Mouse (Mus musculus) heart, embryonic 11.5 days (tissue): Measurements from ENCODE around the gene Gps2. TPM values are rescaled to one million over a fixed set of nuclear protein-coding genes. Genes with fewer than 3 reads are reported as not detected.

ENCODE experiments used
- ATAC-seq: fragments of 200-750 bp; cut with Nextera tagmentation; replicated peaks from 2 replicates; pipeline ENCODE4 v1.8.0; 2017; ENCODE audit warnings: moderate library complexity; ENCODE audit not compliant: insufficient number of reproducible peaks, low FRiP score, low TSS enrichment
- H3K27ac ChIP-seq: fragments of 300-500 bp; sonication (generic); 2 replicates; pipeline ENCODE4 v1.5.1; 2014; ENCODE audit warnings: mild to moderate bottlenecking, low read depth, low read length
- H3K27me3 ChIP-seq: fragments of 300-500 bp; sonication (generic); 2 replicates; pipeline ENCODE4 v1.6.1; 2014; ENCODE audit warnings: mild to moderate bottlenecking, low read length, mixed read lengths; ENCODE audit not compliant: control insufficient read depth, insufficient read depth
- H3K36me3 ChIP-seq: fragments of 300-500 bp; sonication (generic); 2 replicates; pipeline ENCODE4 v1.6.1; 2014; ENCODE audit warnings: mild to moderate bottlenecking, low read length, moderate library complexity, mixed read lengths; ENCODE audit not compliant: control insufficient read depth, insufficient read depth
- H3K4me1 ChIP-seq: fragments of 300-500 bp; sonication (generic); 2 replicates; pipeline ENCODE4 v1.6.1; 2014; ENCODE audit warnings: low read length; ENCODE audit not compliant: control insufficient read depth, insufficient read depth
- H3K4me2 ChIP-seq: fragments of 300-500 bp; sonication (generic); 2 replicates; pipeline ENCODE4 v1.6.1; 2014; ENCODE audit warnings: mild to moderate bottlenecking, moderate library complexity
- H3K4me3 ChIP-seq: fragments of 300-500 bp; sonication (generic); 2 replicates; pipeline ENCODE4 v1.5.1; 2014; ENCODE audit warnings: low read depth, low read length
- H3K9ac ChIP-seq: fragments of 300-500 bp; sonication (generic); 2 replicates; pipeline ENCODE4 v1.6.1; 2014; ENCODE audit warnings: mild to moderate bottlenecking, low read depth, low read length, moderate library complexity
- H3K9me3 ChIP-seq: fragments of 300-500 bp; sonication (generic); replicated peaks from 2 replicates; pipeline ENCODE4 v1.6.1; 2016; ENCODE audit warnings: low read length; ENCODE audit not compliant: control insufficient read depth
- WGBS: fragments of 180-500 bp; shearing (Covaris S2); extraction: QIAGEN DNeasy Blood & Tissue Kit; methylation state at CpG from one replicate; pipeline ENCODE4 v1.1.7; 2014; ENCODE audit not compliant: insufficient replicate concordance; 5-methylcytosine and 5-hydroxymethylcytosine counted together
- polyA plus RNA-seq: library from polyadenylated mRNA; unstranded; fragments of >200 nt; fragmentation: Nextera tagmentation; extraction: Ambion mirVana; gene quantifications from 2 replicates; pipeline ENCODE4 v1.2.1, GENCODE M21; 2014

Gps2 gene
- polyA plus RNA-seq, 1 experiment from 2014 or later, result 62.2 TPM

DNA sequence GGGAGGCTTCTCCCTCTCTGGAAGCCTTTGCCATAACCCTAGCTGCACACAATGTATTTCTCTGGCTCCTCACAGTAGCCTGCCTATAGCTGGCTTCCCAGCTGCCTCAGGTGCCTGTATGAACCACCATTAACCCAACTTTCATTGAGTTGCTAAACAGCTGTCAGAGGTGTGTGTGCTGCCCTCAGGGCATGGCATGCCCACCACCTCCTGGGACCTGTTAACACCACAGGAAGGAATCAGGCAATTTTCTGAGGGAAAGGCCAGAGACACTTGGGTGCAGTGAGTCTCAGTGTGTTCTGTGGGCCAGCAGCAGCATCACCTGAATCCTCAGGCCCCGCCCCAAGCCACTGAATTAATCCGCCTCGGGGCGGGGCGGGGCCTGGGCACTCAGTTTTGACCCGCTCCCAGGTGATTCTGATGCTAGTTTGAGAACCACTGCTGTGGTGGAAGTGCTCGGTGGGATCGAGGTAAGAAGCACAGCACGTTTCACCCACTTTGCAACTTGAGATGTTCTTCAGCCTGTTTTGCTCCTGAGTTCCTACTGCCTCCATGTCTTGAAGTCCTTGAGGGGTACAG, 24.8 kb downstream of the Gps2 start:
- Histone ChIP-seq H3K4me1 (peaks cover 16% of the 10 kb centered on the region), H3K27me3 (peaks cover 45% of the 10 kb centered on the region), H3K9ac (no peak overlapping the region), H3K4me2 (no peak overlapping the region), H3K9me3 (no peaks in the 10 kb centered on the region), H3K27ac (no peak overlapping the region), H3K4me3 (no peak overlapping the region), H3K36me3 (peaks cover 2% of the 10 kb centered on the region; the same call in 1 of the 2 replicates)
- ATAC-seq, result no peak
- WGBS, result 31% methylated on average over 9 of the region's 9 CpGs

DNA sequence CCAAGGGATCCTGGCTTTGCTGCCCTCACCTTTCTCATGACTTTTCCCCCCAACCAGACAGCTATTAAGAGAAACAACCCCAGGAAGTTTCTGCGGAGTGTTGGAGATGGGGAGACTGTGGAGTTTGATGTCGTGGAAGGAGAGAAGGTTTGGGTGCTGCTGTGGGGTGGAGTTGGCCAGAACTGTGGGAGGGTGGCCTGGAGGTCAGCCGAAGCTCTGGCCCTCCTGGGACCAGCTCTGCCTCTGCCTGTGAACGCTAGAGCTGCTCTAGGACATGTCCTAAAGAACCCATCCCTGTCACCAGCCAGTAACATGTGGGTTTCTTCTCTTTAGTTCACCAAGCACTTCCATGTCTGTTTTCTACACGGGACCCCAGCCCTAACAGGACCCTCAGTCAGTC, 25.5 kb downstream of the Gps2 start:
- Histone ChIP-seq H3K4me1 (peaks cover 16% of the 10 kb centered on the region), H3K36me3 (peaks cover 2% of the 10 kb centered on the region), H3K27me3 (peaks cover 45% of the 10 kb centered on the region), H3K9me3 (no peaks in the 10 kb centered on the region), H3K4me3 (no peak overlapping the region), H3K27ac (no peak overlapping the region), H3K4me2 (no peak overlapping the region), H3K9ac (no peak overlapping the region)
- WGBS, result 55% methylated on average over 5 of the region's 5 CpGs
- no peak for ATAC-seq

DNA sequence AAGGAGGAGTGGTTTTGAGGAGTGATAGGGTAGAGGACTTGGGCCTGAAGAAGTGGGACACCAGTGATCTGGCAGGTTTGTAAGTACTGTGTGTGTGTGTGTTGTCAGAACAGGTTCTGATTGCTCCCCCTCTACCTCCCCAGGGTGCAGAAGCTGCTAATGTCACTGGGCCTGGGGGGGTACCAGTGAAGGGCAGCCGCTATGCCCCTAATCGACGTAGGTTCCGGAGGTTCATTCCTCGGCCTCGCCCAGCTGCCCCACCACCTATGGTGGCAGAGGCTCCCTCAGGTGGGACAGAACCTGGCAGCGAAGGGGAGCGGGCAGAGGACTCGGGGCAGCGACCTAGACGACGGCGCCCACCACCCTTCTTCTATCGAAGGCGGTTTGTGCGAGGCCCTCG, 26.0 kb downstream of the Gps2 start:
- Histone ChIP-seq H3K4me3 (no peak overlapping the region), H3K36me3 (peaks cover 6% of the 10 kb centered on the region), H3K9ac (no peak overlapping the region), H3K4me1 (peaks cover 16% of the 10 kb centered on the region), H3K4me2 (no peak overlapping the region), H3K27ac (no peak overlapping the region), H3K27me3 (peaks cover 47% of the 10 kb centered on the region), H3K9me3 (no peaks in the 10 kb centered on the region)
- WGBS, result 90% methylated on average over 17 of the region's 17 CpGs
- no peak for ATAC-seq

DNA sequence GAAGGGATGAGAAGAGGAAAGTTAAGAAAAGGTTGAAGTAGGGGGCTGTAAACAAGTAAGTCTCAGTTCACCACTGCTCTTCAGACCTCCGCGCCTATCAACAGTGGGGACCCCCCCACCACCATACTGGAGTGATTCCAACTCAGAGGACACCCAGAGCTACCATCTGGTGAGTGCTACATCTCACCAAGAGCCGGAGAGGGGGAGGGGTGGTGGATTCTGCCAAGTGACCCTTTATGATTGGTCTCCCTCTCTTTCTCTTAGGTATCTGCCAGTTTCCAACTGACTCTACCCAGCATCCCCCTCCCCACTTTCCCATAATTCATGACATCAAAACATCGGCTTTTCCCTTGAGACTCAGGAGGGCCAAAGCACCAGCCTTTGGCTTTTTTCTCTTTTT, 27.3 kb downstream of the Gps2 start:
- Histone ChIP-seq H3K4me1 (peaks cover 10% of the 10 kb centered on the region), H3K9ac (no peak overlapping the region), H3K36me3 (peaks cover 11% of the 10 kb centered on the region), H3K27ac (no peak overlapping the region), H3K9me3 (no peaks in the 10 kb centered on the region), H3K4me3 (no peak overlapping the region), H3K27me3 (peaks cover 35% of the 10 kb centered on the region), H3K4me2 (no peak overlapping the region)
- ATAC-seq, result no peak
- 76% methylated on average over 4 of the region's 4 CpGs for WGBS

DNA sequence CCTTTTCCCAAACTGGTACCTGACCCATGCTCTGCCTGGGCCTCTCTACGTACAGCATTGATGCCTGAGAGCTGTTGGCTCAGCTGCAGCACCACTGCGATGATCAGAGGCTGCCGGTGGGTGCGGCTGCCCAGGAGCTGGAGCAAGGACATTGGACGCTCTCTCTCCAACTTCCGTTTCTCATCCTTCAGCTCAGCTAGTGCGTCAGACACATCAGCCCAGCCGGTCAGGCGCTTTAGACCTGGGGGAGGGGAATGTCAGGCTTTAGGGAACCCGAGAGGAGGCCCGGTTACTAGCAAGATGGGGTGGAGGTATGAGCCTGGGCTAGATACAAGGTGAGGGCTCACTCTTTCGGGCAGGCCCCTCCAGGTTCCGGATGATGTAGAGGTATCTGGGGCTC, 31.5 kb downstream of the Gps2 start:
- peak overlapping the region; percentile 64; the same call in 1 of the 2 replicates for H3K4me3 ChIP-seq
- H3K4me1 ChIP-seq, result peaks cover 13% of the 10 kb centered on the region; the same call in 1 of the 2 replicates
- no peak for ATAC-seq
- peaks cover 5% of the 10 kb centered on the region for H3K27me3 ChIP-seq
- peaks cover 11% of the 10 kb centered on the region for H3K36me3 ChIP-seq
- no peak overlapping the region for H3K27ac ChIP-seq
- H3K9me3 ChIP-seq, result no peaks in the 10 kb centered on the region
- 67% methylated on average over 13 of the region's 13 CpGs for WGBS
- no peak overlapping the region for H3K9ac ChIP-seq
- H3K4me2 ChIP-seq, result peak overlapping the region; percentile 92; the same call in 1 of the 2 replicates

DNA sequence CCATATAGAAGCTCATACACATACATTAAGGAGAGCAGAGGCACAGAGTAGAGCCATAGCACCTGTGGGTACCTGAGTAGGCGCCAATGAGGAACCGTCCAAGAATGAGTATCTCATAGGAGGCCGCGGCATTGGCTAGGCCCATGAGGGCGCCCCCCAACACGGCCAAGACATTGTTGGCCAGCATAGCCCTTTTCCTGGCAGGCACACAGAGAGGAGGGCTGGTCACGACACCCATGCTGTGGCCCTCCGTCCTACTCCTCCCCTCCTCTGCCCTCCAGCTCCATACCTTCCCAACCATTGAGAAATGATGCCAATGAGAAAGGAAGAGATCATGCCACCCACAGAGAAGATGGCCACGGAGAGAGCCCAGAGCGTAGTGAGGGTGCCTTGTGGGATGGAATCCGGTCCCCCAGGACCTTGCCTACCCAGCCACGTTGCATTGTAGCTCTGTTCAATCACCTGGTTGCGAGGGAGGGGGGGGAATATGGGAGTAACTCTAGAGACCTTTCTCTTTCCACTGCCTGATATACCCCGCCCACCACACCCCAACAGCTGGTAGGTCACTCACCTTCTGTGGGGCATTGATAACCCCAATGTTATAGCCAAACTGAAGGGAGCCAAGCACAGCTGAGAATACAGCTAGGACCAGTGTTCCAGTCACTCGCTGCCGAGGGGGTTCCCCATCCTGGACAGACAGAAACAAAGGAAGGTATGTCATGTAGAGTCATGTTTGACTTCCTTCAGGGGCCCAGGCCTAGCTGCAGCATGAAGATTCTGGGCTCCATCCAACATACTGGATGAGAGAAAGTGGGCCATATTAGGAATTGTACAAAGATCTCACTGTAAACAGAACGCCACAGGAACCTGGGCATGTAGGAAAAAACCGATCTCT, 32.6 kb downstream of the Gps2 start:
- peaks cover 11% of the 10 kb centered on the region for H3K36me3 ChIP-seq
- H3K4me3 ChIP-seq, result peak overlapping the region; percentile 64
- 84% methylated on average over 18 of the region's 18 CpGs for WGBS
- H3K27ac ChIP-seq, result peak overlapping the region; percentile 93
- peaks cover 13% of the 10 kb centered on the region; the same call in 1 of the 2 replicates for H3K4me1 ChIP-seq
- peak overlapping the region; percentile 92 for H3K4me2 ChIP-seq
- ATAC-seq, result peak; percentile 55; the same call in 1 of the 2 replicates
- H3K9ac ChIP-seq, result peak overlapping the region; percentile 74
- peaks cover 5% of the 10 kb centered on the region for H3K27me3 ChIP-seq
- no peaks in the 10 kb centered on the region for H3K9me3 ChIP-seq

DNA sequence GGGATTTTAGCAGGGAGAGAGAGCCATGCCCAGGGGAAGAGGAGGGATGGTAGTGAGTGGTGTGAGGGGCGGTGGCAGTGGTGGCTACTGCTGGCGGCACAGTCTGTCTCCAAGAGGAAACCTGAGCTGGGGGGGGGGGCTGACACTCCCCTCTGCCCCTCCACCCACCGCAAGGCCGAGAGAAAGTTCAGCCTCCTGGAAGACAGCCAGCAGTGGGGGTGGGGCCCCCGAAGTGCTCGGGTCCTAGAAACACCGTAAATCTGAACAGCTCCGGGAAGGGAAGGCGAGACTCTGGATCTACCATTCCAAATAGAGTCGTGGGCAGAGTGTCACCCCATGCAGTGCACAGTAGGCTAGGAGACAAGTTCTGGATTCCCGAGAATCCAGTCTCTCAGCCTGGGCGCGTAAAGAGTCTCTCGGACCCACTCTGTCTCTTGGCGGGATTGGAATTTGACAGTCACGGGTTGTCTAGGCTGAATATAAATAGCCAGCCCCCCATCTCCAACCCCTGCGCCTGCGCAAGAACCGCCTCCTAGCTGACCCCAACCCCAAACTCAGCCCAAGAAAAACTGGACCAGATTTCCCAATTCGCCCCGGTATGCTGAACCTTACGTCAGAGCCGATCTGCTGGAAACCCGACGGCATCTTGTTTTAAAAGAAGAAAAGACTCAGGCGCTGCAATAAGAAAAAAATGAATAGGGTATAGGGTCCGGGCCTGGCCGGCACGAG, 33.8 kb downstream of the Gps2 start:
- Histone ChIP-seq H3K4me1 (peaks cover 13% of the 10 kb centered on the region; the same call in 1 of the 2 replicates), H3K27me3 (peaks cover 5% of the 10 kb centered on the region), H3K4me2 (peak overlapping the region; percentile 92), H3K9ac (peak overlapping the region; percentile 74), H3K9me3 (no peaks in the 10 kb centered on the region), H3K36me3 (peaks cover 11% of the 10 kb centered on the region), H3K4me3 (peak overlapping the region; percentile 64), H3K27ac (peak overlapping the region; percentile 93)
- 2% methylated on average over 29 of the region's 29 CpGs for WGBS
- ATAC-seq, result peak; percentile 58; the same call in 1 of the 2 replicates

DNA sequence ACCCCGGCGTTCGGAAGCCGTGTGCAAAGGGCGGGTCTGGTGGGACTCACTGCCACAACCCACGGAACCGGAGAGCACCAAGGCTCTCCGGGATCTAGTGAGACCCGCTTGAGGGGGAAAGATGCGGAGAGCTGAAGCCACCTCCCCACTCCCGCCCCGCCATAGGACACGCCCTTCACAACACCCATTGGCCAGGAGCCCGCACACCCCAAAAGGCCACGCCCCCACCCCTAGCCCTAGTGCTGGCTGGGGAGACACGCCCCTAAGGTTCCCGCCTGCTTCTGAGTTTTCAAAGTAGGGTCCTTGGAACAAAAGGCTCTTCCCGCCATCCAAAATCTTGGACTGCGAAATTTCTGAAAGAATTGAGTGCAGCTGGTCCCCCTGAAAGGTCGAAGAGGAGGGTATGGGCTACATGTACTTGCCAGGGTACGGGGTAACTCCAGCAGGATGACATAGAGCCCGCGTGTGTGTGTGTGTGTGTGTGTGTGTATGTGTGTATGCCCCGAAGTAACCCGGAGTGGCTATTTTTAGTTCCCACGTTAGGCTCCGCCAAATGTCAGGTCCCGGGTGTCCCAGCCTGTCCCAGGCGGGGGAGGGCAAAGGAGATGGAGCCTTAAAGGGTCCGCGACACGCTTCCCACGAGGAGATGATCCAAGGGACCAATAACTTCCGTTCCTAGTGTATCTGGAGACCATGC, 34.5 kb downstream of the Gps2 start, which contains the start of gene Slc2a4:
TSS of gene Slc2a4 (minus strand) at position 123 of the 697 bp plus-strand sequence.
- 1% methylated on average over 34 of the region's 34 CpGs for WGBS
- peaks cover 13% of the 10 kb centered on the region; the same call in 1 of the 2 replicates for H3K4me1 ChIP-seq
- H3K36me3 ChIP-seq, result peaks cover 9% of the 10 kb centered on the region
- peak within 1 kb of the TSS; percentile 64 for H3K4me3 ChIP-seq
- peak; percentile 90 for ATAC-seq
- peak within 1 kb of the TSS; percentile 74 for H3K9ac ChIP-seq
- peak within 1 kb of the TSS; percentile 92 for H3K4me2 ChIP-seq
- H3K27me3 ChIP-seq, result peaks cover 3% of the 10 kb centered on the region; the same call in 1 of the 2 replicates
- peak within 1 kb of the TSS; percentile 93 for H3K27ac ChIP-seq
- no peaks in the 10 kb centered on the region for H3K9me3 ChIP-seq
